Mouse (Mus musculus) hindbrain, embryonic 15.5 days (tissue): ENCODE measurements around the gene Btbd8. TPM values are rescaled to one million over a fixed set of nuclear protein-coding genes. Genes with fewer than 3 reads are reported as not detected.

ENCODE experiments used
- ATAC-seq: fragments of 200-750 bp; cut with Nextera tagmentation; 2 replicates; pipeline ENCODE4 v1.8.0; 2017; ENCODE audit warnings: low read depth, moderate number of reproducible peaks, moderate TSS enrichment; ENCODE audit not compliant: low FRiP score
- H3K27ac ChIP-seq: fragments of 300-500 bp; sonication (generic); replicated peaks from 2 replicates; pipeline ENCODE4 v1.5.1; 2015; ENCODE audit warnings: mild to moderate bottlenecking, inconsistent platforms
- H3K27me3 ChIP-seq: fragments of 300-500 bp; sonication (generic); 2 replicates; pipeline ENCODE4 v1.6.1; 2015; ENCODE audit warnings: control low read depth, inconsistent platforms
- H3K36me3 ChIP-seq: fragments of 300-500 bp; sonication (generic); 2 replicates; pipeline ENCODE4 v1.6.1; 2015; ENCODE audit warnings: control low read depth, inconsistent platforms
- H3K4me1 ChIP-seq: fragments of 300-500 bp; sonication (generic); replicated peaks from 2 replicates; pipeline ENCODE4 v1.6.1; 2015; ENCODE audit warnings: control low read depth, inconsistent platforms
- H3K4me2 ChIP-seq: fragments of 300-500 bp; sonication (generic); 2 replicates; pipeline ENCODE4 v1.6.1; 2015; ENCODE audit warnings: moderate library complexity, mild to moderate bottlenecking, inconsistent platforms
- H3K4me3 ChIP-seq: fragments of 300-500 bp; sonication (generic); 2 replicates; pipeline ENCODE4 v1.5.1; 2015; ENCODE audit warnings: mild to moderate bottlenecking, inconsistent platforms
- H3K9ac ChIP-seq: fragments of 300-500 bp; sonication (generic); 2 replicates; pipeline ENCODE4 v1.6.1; 2015; ENCODE audit warnings: inconsistent platforms
- H3K9me3 ChIP-seq: fragments of 300-500 bp; sonication (generic); 2 replicates; pipeline ENCODE4 v1.6.1; 2016; ENCODE audit warnings: control low read depth, inconsistent platforms
- WGBS: fragments of 180-500 bp; shearing (Covaris S2); methylation state at CpG from one replicate; pipeline ENCODE4 v1.1.7; 2015; 5-methylcytosine and 5-hydroxymethylcytosine counted together
- polyA plus RNA-seq: library from polyadenylated mRNA; unstranded; fragments of >200 nt; fragmentation: Nextera tagmentation; extraction: Ambion mirVana; gene quantifications from 2 replicates; pipeline ENCODE4 v1.2.1, GENCODE M21; 2015

Btbd8 gene
- polyA plus RNA-seq, 1 experiment from 2014 or later = 17.5 TPM

DNA sequence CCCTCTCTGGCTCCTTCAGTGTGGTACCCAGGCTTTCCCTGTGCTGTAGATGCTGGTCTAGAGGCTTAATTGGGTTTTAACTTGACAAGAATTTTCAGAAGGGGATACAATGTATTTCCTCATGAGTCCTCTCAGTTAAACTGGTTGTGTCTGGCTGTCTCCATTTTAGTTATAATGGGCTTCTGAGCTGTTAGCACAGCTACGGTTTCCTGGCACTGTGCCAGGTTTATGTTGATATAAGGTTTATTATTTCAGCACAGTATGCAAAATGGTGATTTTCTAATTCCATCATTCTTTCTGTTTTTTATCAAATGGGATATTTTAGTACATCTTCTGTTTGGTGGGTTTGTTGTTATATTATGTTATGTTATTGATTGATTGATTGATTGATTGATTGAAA is 16.1 kb upstream of the Btbd8 start:
- H3K27ac ChIP-seq = no peak overlapping the region

DNA sequence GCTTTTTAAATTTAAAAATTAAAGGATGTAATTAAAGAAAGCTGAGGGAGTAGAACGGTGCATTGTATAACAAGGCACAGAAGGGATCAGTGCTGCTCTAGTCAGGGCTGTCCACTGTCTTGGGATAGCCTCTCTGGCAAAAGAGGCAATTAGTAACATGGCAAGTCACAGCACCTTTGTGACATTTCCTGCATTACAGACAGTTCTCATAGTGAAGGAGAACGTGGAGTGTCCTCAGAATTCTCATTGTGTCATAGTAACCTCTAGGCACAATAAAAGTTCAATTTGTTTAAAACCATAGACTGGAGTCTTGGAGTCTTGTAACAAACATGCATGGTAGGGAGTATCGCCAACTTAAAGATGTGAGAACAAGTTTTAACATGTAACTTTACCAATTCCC is 6.5 kb upstream of the Btbd8 start, which contains the start of gene Lpcat2b:
Lpcat2b (plus strand) TSS at position 301 of the 400 bp plus-strand sequence.
- ATAC-seq = no peak
- H3K4me1 ChIP-seq = no peaks in the 10 kb centered on the region
- no peak within 1 kb of the TSS for H3K27ac ChIP-seq
- no peaks in the 10 kb centered on the region for H3K36me3 ChIP-seq
- 73% methylated on average over 3 of the region's 3 CpGs for WGBS
- H3K4me2 ChIP-seq = no peak within 1 kb of the TSS
- H3K27me3 ChIP-seq = no peaks in the 10 kb centered on the region
- H3K4me3 ChIP-seq = no peak within 1 kb of the TSS
- no peaks in the 10 kb centered on the region for H3K9me3 ChIP-seq
- H3K9ac ChIP-seq = no peak within 1 kb of the TSS

More for the DNA sequence above, 16.1 kb upstream of the Btbd8 start:
- ATAC-seq = no peak
- no peaks in the 10 kb centered on the region for H3K27me3 ChIP-seq
- 49% methylated on average over 1 of the region's 1 CpGs for WGBS
- H3K36me3 ChIP-seq = 0 out of 2 replicates have a peak, but pooled peaks cover 3% of the 10 kb centered on the region
- no peak overlapping the region for H3K9ac ChIP-seq
- no peak overlapping the region for H3K4me3 ChIP-seq
- no peak overlapping the region for H3K4me2 ChIP-seq
- H3K4me1 ChIP-seq = no peaks in the 10 kb centered on the region
- no peaks in the 10 kb centered on the region for H3K9me3 ChIP-seq

DNA sequence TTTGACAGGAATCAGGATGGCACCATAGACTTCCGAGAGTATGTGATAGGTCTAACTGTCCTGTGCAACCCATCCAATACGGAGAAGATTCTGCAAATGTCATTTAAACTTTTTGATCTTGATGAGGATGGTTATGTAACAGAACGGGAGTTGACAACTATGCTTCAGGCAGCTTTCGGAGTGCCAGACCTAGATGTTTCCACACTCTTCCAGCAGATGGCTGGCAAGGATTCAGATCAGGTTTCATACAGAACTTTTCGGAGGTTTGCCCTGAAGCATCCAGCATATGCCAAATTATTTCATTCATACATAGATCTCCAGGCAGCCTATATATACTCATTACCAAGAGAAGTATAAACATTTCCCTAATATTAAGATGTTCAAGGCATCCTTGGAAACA is 3.8 kb upstream of the Btbd8 start:
- no peak for ATAC-seq
- peaks cover 8% of the 10 kb centered on the region for H3K4me1 ChIP-seq
- 88% methylated on average over 5 of the region's 5 CpGs for WGBS

DNA sequence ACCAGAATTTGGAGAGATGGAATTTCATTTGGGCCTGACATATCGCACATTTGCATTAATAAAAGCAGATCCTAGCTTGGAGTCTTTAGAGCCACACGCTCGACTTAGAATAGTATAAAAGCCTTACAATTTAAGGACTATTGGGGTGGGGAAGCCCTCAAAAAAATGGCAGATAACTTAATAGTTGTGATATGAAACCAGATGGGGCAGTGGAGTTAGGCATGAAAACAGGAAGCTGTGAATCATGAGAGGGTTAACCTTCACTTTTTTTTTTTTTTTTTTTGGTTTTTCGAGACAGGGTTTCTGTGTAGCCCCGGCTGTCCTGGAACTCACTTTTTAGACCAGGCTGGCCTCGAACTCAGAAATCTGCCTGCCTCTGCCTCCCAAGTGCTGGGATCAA is 1.6 kb upstream of the Btbd8 start:
- Histone ChIP-seq H3K4me1 (peaks cover 13% of the 10 kb centered on the region), H3K4me3 (no peak overlapping the region), H3K4me2 (no peak overlapping the region), H3K9me3 (no peaks in the 10 kb centered on the region), H3K27me3 (no peaks in the 10 kb centered on the region), H3K9ac (no peak overlapping the region), H3K27ac (no peak overlapping the region), H3K36me3 (no peaks in the 10 kb centered on the region)
- ATAC-seq = no peak
- WGBS = 85% methylated on average over 6 of the region's 6 CpGs

More for the DNA sequence above, 3.8 kb upstream of the Btbd8 start:
- Histone ChIP-seq H3K4me2 (no peak overlapping the region), H3K4me3 (no peak overlapping the region), H3K27ac (no peak overlapping the region), H3K9ac (no peak overlapping the region), H3K9me3 (no peaks in the 10 kb centered on the region), H3K27me3 (no peaks in the 10 kb centered on the region), H3K36me3 (no peaks in the 10 kb centered on the region)

DNA sequence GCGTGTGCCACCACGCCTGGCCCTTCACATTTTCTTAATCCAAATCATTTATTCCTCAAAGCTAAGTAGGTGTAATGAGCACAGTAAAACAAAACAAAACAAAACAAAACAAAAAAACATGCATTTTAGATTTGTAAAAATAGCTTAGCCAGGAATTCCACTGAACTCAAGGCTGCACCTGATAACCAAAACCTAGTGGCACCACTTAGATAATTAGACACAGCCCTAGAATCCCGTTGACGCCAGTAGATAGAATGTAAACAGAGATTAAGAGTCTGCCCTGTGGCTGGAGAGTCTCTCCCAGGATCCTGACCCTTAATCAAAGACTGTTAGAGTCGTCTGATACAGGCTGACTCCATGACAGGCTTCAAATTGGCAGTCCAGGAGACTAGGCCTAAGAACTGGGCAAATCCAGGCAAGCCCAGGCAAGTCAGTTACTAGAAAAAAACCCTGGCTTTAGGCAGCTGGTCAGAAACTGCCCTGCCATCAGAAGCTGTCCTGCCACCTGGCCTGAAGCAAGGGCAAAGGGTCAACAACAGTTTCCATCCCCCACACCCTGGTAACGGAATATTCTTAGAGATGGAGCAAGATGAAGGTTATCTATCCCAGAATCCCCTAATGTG is 1.1 kb upstream of the Btbd8 start:
- no peak for ATAC-seq
- no peak overlapping the region for H3K9ac ChIP-seq
- no peak overlapping the region for H3K4me3 ChIP-seq
- H3K4me2 ChIP-seq = no peak overlapping the region
- no peaks in the 10 kb centered on the region for H3K9me3 ChIP-seq
- H3K36me3 ChIP-seq = no peaks in the 10 kb centered on the region
- H3K4me1 ChIP-seq = peaks cover 13% of the 10 kb centered on the region
- no peak overlapping the region for H3K27ac ChIP-seq
- 92% methylated on average over 6 of the region's 6 CpGs for WGBS
- H3K27me3 ChIP-seq = no peaks in the 10 kb centered on the region

DNA sequence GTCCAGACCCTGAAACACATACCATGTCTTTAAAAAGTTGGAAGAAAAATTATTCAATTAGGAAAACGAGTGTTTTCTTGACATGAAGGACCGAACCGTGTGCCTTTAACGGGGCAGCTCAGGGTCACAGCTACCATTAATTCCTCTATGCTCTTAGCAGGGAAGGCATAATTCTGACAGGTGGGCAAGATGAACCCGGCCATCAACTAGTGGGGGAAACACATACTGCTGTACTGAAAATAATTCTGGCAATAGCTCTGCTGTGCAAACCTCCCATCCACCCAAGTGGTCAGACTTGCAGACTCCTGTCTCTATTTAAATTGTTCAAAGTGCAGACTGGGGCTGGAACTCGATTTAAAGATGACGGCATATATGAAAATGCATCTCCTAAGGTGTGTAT is 556 bp downstream of the Btbd8 start:
- ATAC-seq = peak; percentile 23; the same call in 1 of the 2 replicates
- peak overlapping the region; percentile 66 for H3K4me2 ChIP-seq
- H3K9ac ChIP-seq = peak overlapping the region; percentile 84
- no peaks in the 10 kb centered on the region for H3K36me3 ChIP-seq
- H3K9me3 ChIP-seq = no peaks in the 10 kb centered on the region
- H3K4me1 ChIP-seq = peaks cover 13% of the 10 kb centered on the region
- H3K27me3 ChIP-seq = no peaks in the 10 kb centered on the region
- WGBS = 17% methylated on average over 7 of the region's 7 CpGs
- peak overlapping the region; percentile 93 for H3K27ac ChIP-seq
- H3K4me3 ChIP-seq = peak overlapping the region; percentile 74

DNA sequence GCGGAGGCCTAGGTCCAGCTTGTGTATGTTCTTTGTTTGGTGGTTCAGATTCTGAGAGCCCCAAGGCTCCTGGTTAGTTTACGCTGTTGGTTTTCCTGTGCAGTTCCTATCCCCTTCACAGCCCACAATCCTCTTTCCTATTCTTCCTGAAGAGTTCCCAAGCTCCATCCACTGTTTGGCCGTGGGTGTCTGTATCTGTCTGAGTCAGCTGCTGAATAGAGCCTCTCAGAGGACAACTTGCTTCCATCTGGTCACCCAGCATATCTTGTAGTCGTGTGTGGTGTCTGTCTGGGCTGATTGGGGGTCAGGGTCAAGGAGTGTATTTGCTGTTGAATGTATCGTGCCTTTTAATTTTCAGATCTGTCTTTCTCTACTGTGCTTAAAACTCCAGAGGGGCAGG is 4.1 kb downstream of the Btbd8 start:
- peaks cover 13% of the 10 kb centered on the region for H3K4me1 ChIP-seq
- no peaks in the 10 kb centered on the region for H3K9me3 ChIP-seq
- no peak overlapping the region for H3K4me2 ChIP-seq
- H3K4me3 ChIP-seq = no peak overlapping the region
- H3K27ac ChIP-seq = no peak overlapping the region
- no peak overlapping the region for H3K9ac ChIP-seq
- ATAC-seq = no peak
- WGBS = 82% methylated on average over 5 of the region's 5 CpGs
- no peaks in the 10 kb centered on the region for H3K36me3 ChIP-seq
- H3K27me3 ChIP-seq = no peaks in the 10 kb centered on the region

DNA sequence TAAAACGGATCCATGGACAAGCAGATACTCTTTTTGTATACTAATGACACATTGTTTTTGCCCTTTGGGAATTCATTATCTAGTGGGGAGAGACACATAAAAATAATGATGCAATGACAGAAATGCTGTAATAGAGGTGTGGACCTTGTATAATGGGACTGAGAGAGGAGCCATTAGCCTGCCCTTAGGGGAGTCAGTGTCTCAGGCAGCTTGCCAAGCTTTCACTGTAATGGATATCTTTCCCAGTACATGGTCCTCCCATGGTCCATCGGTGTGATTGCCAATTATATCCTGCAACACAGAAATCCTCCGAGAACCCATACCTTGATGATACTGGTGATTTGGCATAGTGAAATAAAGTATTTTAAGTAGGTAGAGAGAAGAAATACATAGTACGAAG is 6.5 kb downstream of the Btbd8 start:
- no peak overlapping the region for H3K27ac ChIP-seq
- H3K9ac ChIP-seq = no peak overlapping the region
- no peaks in the 10 kb centered on the region for H3K9me3 ChIP-seq
- H3K36me3 ChIP-seq = no peaks in the 10 kb centered on the region
- no peak overlapping the region for H3K4me2 ChIP-seq
- no peak for ATAC-seq
- 68% methylated on average over 4 of the region's 4 CpGs for WGBS
- no peaks in the 10 kb centered on the region for H3K27me3 ChIP-seq
- H3K4me1 ChIP-seq = peaks cover 2% of the 10 kb centered on the region; the same call in 1 of the 2 replicates
- no peak overlapping the region for H3K4me3 ChIP-seq

DNA sequence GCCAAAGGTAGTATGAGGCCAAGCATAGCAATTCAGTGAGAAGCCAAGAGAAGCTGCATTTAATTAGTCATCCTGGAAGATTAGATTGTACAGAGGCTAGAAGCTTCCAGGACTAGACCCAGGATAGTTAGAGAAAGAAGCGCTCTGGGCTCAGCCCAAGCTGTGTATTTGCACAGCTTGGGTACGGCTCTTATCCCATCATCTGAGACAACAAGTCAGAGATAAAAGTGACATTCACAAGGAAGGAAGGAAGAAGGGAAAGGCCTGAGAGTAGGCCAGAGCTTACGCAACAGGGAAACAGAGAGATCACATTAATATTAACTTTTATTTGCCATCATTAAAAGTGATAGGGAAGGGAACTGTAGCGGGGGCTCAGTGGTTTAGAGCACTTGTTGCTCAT is 10.2 kb downstream of the Btbd8 start:
- Histone ChIP-seq H3K9me3 (no peaks in the 10 kb centered on the region), H3K9ac (no peak overlapping the region), H3K4me2 (no peak overlapping the region), H3K27me3 (no peaks in the 10 kb centered on the region), H3K4me1 (no peaks in the 10 kb centered on the region), H3K27ac (no peak overlapping the region), H3K4me3 (no peak overlapping the region), H3K36me3 (no peaks in the 10 kb centered on the region)
- no peak for ATAC-seq
- WGBS = 90% methylated on average over 4 of the region's 4 CpGs

DNA sequence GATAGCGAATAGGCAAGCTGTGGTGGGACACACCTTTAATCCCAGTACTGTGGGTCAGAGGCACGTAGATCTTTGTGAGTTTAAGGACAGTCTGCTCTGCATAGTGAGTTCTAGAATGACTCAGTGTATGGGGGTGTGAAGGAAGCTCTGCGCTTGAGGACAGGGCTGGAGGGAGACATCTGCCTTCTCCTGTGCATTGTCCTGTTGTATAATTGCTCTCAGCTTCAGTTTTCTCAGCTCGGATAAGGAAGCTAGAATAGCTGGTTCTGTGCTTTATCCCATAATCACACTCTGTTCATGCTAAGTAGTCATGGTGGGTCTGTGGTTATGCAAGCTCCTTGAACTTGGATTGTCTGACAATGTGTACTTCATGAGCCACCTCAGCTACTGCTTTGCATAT is 11.0 kb downstream of the Btbd8 start:
- WGBS = 96% methylated on average over 4 of the region's 4 CpGs
- Histone ChIP-seq H3K36me3 (no peaks in the 10 kb centered on the region), H3K4me1 (no peaks in the 10 kb centered on the region), H3K9ac (no peak overlapping the region), H3K4me3 (no peak overlapping the region), H3K4me2 (no peak overlapping the region), H3K9me3 (no peaks in the 10 kb centered on the region), H3K27me3 (no peaks in the 10 kb centered on the region), H3K27ac (no peak overlapping the region)
- ATAC-seq = no peak

DNA sequence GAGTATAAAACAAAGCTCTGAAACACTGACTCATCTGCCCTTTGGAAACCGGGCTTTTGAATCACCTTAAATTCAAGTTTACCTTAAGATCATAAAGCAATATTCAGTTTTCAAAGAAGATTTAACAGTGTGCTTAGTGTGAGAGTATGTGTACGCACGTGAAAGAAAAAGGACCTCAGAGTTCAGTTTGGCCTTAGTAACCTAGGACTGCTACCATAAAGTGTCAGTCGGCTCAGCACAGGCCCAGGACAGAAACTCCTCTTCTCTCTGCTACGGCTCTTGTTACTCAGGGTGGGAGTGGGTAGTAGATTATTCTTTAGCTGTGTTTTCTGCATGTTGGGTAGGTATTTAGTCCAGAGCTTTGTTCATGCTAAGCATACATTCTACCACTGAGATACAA is 11.8 kb downstream of the Btbd8 start:
- Histone ChIP-seq H3K36me3 (no peaks in the 10 kb centered on the region), H3K4me3 (no peak overlapping the region), H3K4me1 (no peaks in the 10 kb centered on the region), H3K4me2 (no peak overlapping the region), H3K9ac (no peak overlapping the region), H3K27me3 (no peaks in the 10 kb centered on the region), H3K27ac (no peak overlapping the region), H3K9me3 (no peaks in the 10 kb centered on the region)
- WGBS = 94% methylated on average over 5 of the region's 5 CpGs
- ATAC-seq = no peak

DNA sequence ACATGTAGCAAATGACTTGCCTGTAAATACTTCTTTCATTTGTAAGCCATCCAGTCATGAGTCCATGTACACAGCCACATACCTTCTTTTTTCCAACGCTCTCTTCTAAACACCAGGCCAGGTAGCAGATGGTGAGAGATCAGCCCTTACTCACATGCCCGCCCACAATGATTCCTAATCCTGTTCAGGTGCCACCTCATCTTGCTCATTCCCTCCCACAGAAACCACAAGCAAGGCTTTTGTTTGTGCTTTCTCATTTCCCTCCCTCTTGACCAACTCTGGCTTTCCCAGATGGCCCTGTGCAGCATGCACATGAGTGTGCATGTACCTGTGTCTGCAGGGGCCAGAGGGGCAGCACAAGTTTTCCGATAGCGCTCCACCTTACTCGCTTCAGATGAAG is 12.5 kb downstream of the Btbd8 start:
- Histone ChIP-seq H3K36me3 (no peaks in the 10 kb centered on the region), H3K9me3 (no peaks in the 10 kb centered on the region), H3K27ac (no peak overlapping the region), H3K4me3 (no peak overlapping the region), H3K9ac (no peak overlapping the region), H3K4me1 (no peaks in the 10 kb centered on the region), H3K27me3 (no peaks in the 10 kb centered on the region), H3K4me2 (no peak overlapping the region)
- ATAC-seq = no peak
- 92% methylated on average over 5 of the region's 5 CpGs for WGBS
